Mouse (Mus musculus): Measurements from ENCODE around the gene Rnf135. TPM values are rescaled to one million over a fixed set of nuclear protein-coding genes. Genes with fewer than 3 reads are reported as not detected.

Gene Rnf135
- polyA plus RNA-seq, 1 experiment from 2014 or later = 4.5 TPM

DNA sequence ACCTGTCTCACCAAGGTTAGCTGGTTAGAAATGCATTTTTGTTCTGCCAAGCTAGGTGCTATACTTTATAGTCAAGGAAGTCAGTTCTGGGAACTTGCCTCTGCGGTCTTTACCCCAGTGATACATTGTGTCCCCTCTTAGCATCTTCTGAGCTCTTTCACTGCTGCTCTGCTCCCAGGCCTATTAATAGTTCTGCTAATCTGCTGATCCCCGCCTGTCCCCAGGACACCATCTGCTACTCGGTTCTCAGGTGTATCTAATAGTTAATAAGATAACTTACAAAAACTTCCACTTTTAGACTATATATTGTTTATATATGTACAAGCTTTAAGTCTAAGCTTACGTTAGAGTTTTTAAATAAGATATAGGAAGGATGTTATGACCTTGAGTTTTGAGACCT is 54.7 kb downstream of the Rnf135 start:
- Histone ChIP-seq H3K4me3 (ENCODE audit: low read depth, low read length) (no peak overlapping the region), H3K4me2 (ENCODE audit: low read depth, low read length) (no peak overlapping the region), H3K9me3 (replicated peaks; ENCODE audit: control insufficient read depth, low read length) (no peaks in the 10 kb centered on the region), H3K27ac (replicated peaks; ENCODE audit: low read depth, low read length) (no peak overlapping the region), H3K4me1 (ENCODE audit: control insufficient read depth, insufficient read depth, low read length) (no peaks in the 10 kb centered on the region), H3K36me3 (replicated peaks; ENCODE audit: control insufficient read depth, insufficient read depth, low read depth, low read length) (no peaks in the 10 kb centered on the region; the same call in 1 of the 2 replicates), H3K9ac (replicated peaks; ENCODE audit: low read length) (no peak overlapping the region), H3K27me3 (ENCODE audit: control insufficient read depth, insufficient read depth, low read length) (no peaks in the 10 kb centered on the region)
- no peak for ATAC-seq (replicated peaks; ENCODE audit: insufficient number of reproducible peaks, low FRiP score, low TSS enrichment, low read depth)
- DNase-seq (ENCODE audit: low spot score) = no peak
- WGBS = 94% methylated on average over 4 of the region's 4 CpGs

DNA sequence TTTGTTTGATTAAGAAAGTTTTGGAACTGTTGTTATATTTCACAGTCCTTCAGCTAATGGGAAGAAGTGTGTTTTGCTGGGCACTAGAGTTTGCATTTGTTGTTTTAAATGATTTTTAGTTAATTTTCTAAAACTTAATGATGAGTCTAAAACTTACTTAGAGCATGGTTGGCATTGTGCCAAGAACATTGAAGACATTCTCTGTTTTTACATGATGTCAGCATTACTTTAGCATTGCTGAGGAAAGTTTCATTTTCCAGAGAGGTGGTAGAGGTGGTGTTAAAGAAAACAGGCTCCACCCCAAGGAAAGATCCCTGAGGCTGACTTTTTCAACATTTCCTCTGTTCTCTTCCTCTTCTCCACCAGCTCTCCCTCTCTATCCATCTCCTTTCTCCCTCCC is 63.4 kb downstream of the Rnf135 start:
- ATAC-seq (replicated peaks; ENCODE audit: insufficient number of reproducible peaks, low FRiP score, low TSS enrichment, low read depth) = no peak
- Histone ChIP-seq H3K4me1 (ENCODE audit: control insufficient read depth, insufficient read depth, low read length) (no peaks in the 10 kb centered on the region), H3K4me3 (ENCODE audit: low read depth, low read length) (no peak overlapping the region), H3K9ac (replicated peaks; ENCODE audit: low read length) (no peak overlapping the region), H3K27me3 (ENCODE audit: control insufficient read depth, insufficient read depth, low read length) (no peaks in the 10 kb centered on the region), H3K36me3 (replicated peaks; ENCODE audit: control insufficient read depth, insufficient read depth, low read depth, low read length) (no peaks in the 10 kb centered on the region; the same call in 1 of the 2 replicates), H3K27ac (replicated peaks; ENCODE audit: low read depth, low read length) (no peak overlapping the region), H3K4me2 (ENCODE audit: low read depth, low read length) (no peak overlapping the region), H3K9me3 (replicated peaks; ENCODE audit: control insufficient read depth, low read length) (no peaks in the 10 kb centered on the region)
- no peak for DNase-seq (ENCODE audit: low spot score)

DNA sequence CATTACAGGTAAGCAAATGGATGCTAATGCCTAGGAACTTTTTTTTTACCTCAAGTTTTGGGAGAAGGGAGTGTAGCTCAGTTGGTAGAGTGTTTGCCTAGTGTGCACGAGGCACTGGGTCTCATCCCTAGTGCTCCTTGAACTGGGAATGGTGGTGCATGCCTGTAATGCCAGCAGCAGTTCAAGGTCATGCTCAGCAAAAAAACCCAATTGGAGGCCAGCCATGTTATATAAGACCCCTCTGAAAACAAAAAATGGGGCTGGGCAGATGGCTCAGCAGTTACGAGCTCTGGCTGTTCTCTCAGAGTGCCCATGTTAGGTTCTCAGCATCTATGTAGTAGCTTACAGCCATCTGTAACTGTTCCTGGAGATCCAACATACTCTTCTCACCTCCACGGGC is 64.9 kb downstream of the Rnf135 start:
- Histone ChIP-seq H3K9ac (replicated peaks; ENCODE audit: low read length) (no peak overlapping the region), H3K4me2 (ENCODE audit: low read depth, low read length) (no peak overlapping the region), H3K27me3 (ENCODE audit: control insufficient read depth, insufficient read depth, low read length) (no peaks in the 10 kb centered on the region), H3K27ac (replicated peaks; ENCODE audit: low read depth, low read length) (no peak overlapping the region), H3K9me3 (replicated peaks; ENCODE audit: control insufficient read depth, low read length) (no peaks in the 10 kb centered on the region), H3K4me3 (ENCODE audit: low read depth, low read length) (no peak overlapping the region), H3K4me1 (ENCODE audit: control insufficient read depth, insufficient read depth, low read length) (no peaks in the 10 kb centered on the region), H3K36me3 (replicated peaks; ENCODE audit: control insufficient read depth, insufficient read depth, low read depth, low read length) (no peaks in the 10 kb centered on the region)
- DNase-seq (ENCODE audit: low spot score) (no peak), ATAC-seq (replicated peaks; ENCODE audit: insufficient number of reproducible peaks, low FRiP score, low TSS enrichment, low read depth) (no peak)
- 93% methylated on average over 3 of the region's 3 CpGs for WGBS

Other genes starting within 250 kb of the Rnf135 start
- 92.7 and 108 TPM in 2 replicates for gene Utp6, start 221.5 kb upstream of the Rnf135 start, polyA plus RNA-seq (2014; fragmentation: Nextera tagmentation; extraction: Ambion mirVana)
- gene Suz12, start 190.7 kb upstream of the Rnf135 start, polyA plus RNA-seq (2014; fragmentation: Nextera tagmentation; extraction: Ambion mirVana) = 21.0 and 27.5 TPM in 2 replicates
- 53.8 and 57.1 TPM in 2 replicates for gene Crlf3, start 102.9 kb upstream of the Rnf135 start, polyA plus RNA-seq (2014; fragmentation: Nextera tagmentation; extraction: Ambion mirVana)
- gene Atad5, start 94.5 kb upstream of the Rnf135 start, polyA plus RNA-seq (2014; fragmentation: Nextera tagmentation; extraction: Ambion mirVana) = 20.3 and 22.5 TPM in 2 replicates
- gene Tefm, start 41.7 kb upstream of the Rnf135 start, polyA plus RNA-seq (2014; fragmentation: Nextera tagmentation; extraction: Ambion mirVana) = 28.4 and 29.6 TPM in 2 replicates
- 0.60 and 0.88 TPM in 2 replicates for gene Adap2, start 29.7 kb upstream of the Rnf135 start, polyA plus RNA-seq (2014; fragmentation: Nextera tagmentation; extraction: Ambion mirVana)
- 70.2 and 73.1 TPM in 2 replicates for gene Rhot1, start 25.2 kb downstream of the Rnf135 start, polyA plus RNA-seq (2014; fragmentation: Nextera tagmentation; extraction: Ambion mirVana)
- gene Rhbdl3, start 117.1 kb downstream of the Rnf135 start, polyA plus RNA-seq (2014; fragmentation: Nextera tagmentation; extraction: Ambion mirVana) = 3.2 and 4.0 TPM in 2 replicates
- gene 5730455P16Rik, start 194.2 kb downstream of the Rnf135 start, polyA plus RNA-seq (2014; fragmentation: Nextera tagmentation; extraction: Ambion mirVana) = 20.7 and 23.5 TPM in 2 replicates
- gene Zfp207, start 199.4 kb downstream of the Rnf135 start, polyA plus RNA-seq (2014; fragmentation: Nextera tagmentation; extraction: Ambion mirVana) = 370 and 383 TPM in 2 replicates
- gene Psmd11, start 244.8 kb downstream of the Rnf135 start, polyA plus RNA-seq (2014; fragmentation: Nextera tagmentation; extraction: Ambion mirVana) = 333 and 348 TPM in 2 replicates